Mouse (Mus musculus) megakaryocyte, embryonic 14.5 days (primary cell): Measurements from ENCODE around the gene Vsx2.
"Not testable (repeated sequence)": the region's sequence is repeated elsewhere in the genome, so short reads cannot be mapped to it uniquely, and the experiment has no call there.

ENCODE experiments used
- FLI1 ChIP-seq: IDR thresholded peaks from 2 replicates; pipeline ENCODE4 v1.6.1; 2012; ENCODE audit warnings: low read length, inconsistent platforms, mixed read lengths
- GATA1 ChIP-seq: IDR thresholded peaks from 3 replicates; pipeline ENCODE4 v1.6.1; 2012; ENCODE audit warnings: mixed read lengths, low read length, inconsistent platforms, borderline replicate concordance

DNA sequence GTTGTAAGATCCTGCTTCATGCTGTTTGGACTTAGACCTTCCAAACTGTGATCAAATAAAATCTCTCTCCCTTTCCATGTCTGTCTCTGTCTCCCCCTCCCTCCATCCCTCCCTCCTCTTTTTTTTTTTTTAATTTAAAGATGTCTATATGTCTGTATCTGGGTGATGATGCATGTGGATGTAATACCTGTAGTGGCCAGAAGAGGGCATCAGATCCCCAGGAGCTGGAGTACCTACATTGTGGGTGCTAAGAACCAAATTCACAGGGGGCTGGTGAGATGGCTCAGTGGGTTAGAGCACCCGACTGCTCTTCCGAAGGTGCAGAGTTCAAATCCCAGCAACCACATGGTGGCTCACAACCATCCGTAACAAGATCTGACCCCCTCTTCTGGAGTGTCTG, 30.0 kb upstream of the Vsx2 start:
- TF ChIP-seq GATA1, FLI1: not testable (repeated sequence)
